Mouse (Mus musculus) liver, embryonic 15.5 days (tissue): ENCODE measurements around the gene Def6. TPM values are rescaled to one million over a fixed set of nuclear protein-coding genes. Genes with fewer than 3 reads are reported as not detected.

ENCODE experiments used
- ATAC-seq: fragments of 200-750 bp; cut with Nextera tagmentation; 2 replicates; pipeline ENCODE4 v1.8.0; 2017; ENCODE audit warnings: moderate number of reproducible peaks, mild to moderate bottlenecking, moderate library complexity; ENCODE audit not compliant: insufficient read depth
- H3K27ac ChIP-seq: fragments of 300-500 bp; sonication (generic); replicated peaks from 2 replicates; pipeline ENCODE4 v1.5.1; 2015; ENCODE audit warnings: mild to moderate bottlenecking, inconsistent platforms
- H3K27me3 ChIP-seq: fragments of 300-500 bp; sonication (generic); 2 replicates; pipeline ENCODE4 v1.6.1; 2015; ENCODE audit warnings: mild to moderate bottlenecking, inconsistent platforms
- H3K36me3 ChIP-seq: fragments of 300-500 bp; sonication (generic); replicated peaks from 2 replicates; pipeline ENCODE4 v1.6.1; 2015; ENCODE audit warnings: moderate library complexity, mild to moderate bottlenecking, inconsistent platforms
- H3K4me1 ChIP-seq: fragments of 300-500 bp; sonication (generic); replicated peaks from 2 replicates; pipeline ENCODE4 v1.6.1; 2015; ENCODE audit warnings: inconsistent platforms
- H3K4me2 ChIP-seq: fragments of 300-500 bp; sonication (generic); 2 replicates; pipeline ENCODE4 v1.6.1; 2015; ENCODE audit warnings: moderate library complexity, mild to moderate bottlenecking, inconsistent platforms
- H3K4me3 ChIP-seq: fragments of 300-500 bp; sonication (generic); replicated peaks from 2 replicates; pipeline ENCODE4 v1.5.1; 2015; ENCODE audit warnings: mild to moderate bottlenecking, inconsistent platforms
- H3K9ac ChIP-seq: fragments of 300-500 bp; sonication (generic); 2 replicates; pipeline ENCODE4 v1.6.1; 2015; ENCODE audit warnings: moderate library complexity, mild to moderate bottlenecking, inconsistent platforms
- H3K9me3 ChIP-seq: fragments of 300-500 bp; sonication (generic); replicated peaks from 2 replicates; pipeline ENCODE4 v1.6.1; 2016; ENCODE audit warnings: inconsistent platforms
- WGBS: fragments of 180-500 bp; shearing (Covaris S2); methylation state at CpG from one replicate; pipeline ENCODE4 v1.1.7; 2015; ENCODE audit warnings: mixed read lengths; ENCODE audit not compliant: insufficient replicate concordance; 5-methylcytosine and 5-hydroxymethylcytosine counted together
- polyA plus RNA-seq: library from polyadenylated mRNA; unstranded; fragments of >200 nt; fragmentation: Nextera tagmentation; extraction: Ambion mirVana; gene quantifications from 2 replicates; pipeline ENCODE4 v1.2.1, GENCODE M21; 2015

Gene Def6
- polyA plus RNA-seq, result 10.4 and 10.9 TPM in 2 replicates

DNA sequence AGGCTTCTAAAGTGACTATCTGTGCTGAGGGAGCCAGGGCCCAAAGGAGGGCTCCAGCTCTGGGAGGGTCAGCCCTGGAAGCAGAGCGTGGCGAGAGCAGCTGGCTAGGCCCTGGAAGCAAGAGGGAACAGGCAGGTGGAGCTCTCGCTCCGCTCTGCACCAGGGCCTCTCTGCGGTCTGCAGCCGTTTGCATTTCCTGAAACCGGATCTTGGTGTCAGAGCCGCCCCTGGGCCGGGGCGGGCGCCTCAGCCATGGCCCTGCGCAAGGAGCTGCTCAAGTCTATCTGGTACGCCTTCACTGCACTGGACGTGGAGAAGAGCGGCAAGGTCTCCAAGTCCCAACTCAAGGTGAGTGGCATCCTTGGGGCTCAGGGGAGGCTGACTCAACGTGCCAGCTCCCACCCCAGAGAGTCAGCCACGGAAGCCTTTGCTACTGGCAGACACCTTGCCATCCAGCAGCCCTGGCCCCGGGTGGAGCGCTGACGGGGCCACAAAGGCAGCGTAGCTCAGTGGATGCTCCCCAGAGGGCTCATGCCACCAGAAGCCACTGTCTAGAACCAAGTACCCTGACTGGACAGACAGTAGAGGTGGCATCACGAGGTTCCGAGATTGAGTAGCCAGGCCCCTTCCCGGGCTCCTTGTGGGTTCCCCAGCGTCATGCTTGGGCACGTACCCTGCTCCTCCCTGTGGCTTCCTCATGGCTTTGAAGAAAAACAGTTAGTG is at the start of gene Def6:
Gene Def6 (plus strand): TSS at position 188 of the 723 bp plus-strand sequence.
- 5% methylated on average over 26 of the region's 26 CpGs for WGBS
- Histone ChIP-seq H3K4me1 (peaks cover 53% of the 10 kb centered on the region), H3K27me3 (no peaks in the 10 kb centered on the region), H3K9ac (peak within 1 kb of the TSS; percentile 55), H3K9me3 (no peaks in the 10 kb centered on the region), H3K27ac (peak within 1 kb of the TSS; percentile 70), H3K4me3 (peak within 1 kb of the TSS; percentile 56), H3K36me3 (0 out of 2 replicates have a peak, but pooled peaks cover 2% of the 10 kb centered on the region), H3K4me2 (peak within 1 kb of the TSS; percentile 71)
- peak; percentile 66 for ATAC-seq

DNA sequence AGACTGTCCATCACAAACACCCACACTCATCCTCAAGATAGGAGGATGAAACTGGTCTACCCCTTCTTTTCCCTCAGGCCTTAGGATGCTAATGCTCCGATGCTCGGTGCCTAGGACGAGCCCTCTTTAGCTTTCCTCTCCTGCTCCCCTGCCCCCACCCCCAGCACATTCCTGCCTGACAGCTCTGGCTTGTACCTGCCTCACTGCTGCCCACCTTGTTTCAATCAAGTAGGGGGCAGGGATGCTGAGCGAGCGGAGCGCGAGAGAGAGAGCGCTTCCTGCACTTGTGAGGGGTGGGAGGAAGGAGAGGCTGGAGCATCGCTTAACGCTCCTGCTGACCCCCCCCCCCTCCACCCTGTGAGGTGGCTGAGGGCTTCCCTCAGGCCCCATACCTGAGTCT is 47.2 kb upstream of the Def6 start:
- no peak overlapping the region for H3K9ac ChIP-seq
- H3K4me2 ChIP-seq, result no peak overlapping the region
- no peak overlapping the region for H3K27ac ChIP-seq
- H3K4me1 ChIP-seq, result no peaks in the 10 kb centered on the region
- no peak for ATAC-seq
- H3K4me3 ChIP-seq, result no peak overlapping the region
- no peaks in the 10 kb centered on the region for H3K9me3 ChIP-seq
- H3K27me3 ChIP-seq, result peaks cover 41% of the 10 kb centered on the region
- H3K36me3 ChIP-seq, result no peaks in the 10 kb centered on the region
- 35% methylated on average over 10 of the region's 10 CpGs for WGBS

DNA sequence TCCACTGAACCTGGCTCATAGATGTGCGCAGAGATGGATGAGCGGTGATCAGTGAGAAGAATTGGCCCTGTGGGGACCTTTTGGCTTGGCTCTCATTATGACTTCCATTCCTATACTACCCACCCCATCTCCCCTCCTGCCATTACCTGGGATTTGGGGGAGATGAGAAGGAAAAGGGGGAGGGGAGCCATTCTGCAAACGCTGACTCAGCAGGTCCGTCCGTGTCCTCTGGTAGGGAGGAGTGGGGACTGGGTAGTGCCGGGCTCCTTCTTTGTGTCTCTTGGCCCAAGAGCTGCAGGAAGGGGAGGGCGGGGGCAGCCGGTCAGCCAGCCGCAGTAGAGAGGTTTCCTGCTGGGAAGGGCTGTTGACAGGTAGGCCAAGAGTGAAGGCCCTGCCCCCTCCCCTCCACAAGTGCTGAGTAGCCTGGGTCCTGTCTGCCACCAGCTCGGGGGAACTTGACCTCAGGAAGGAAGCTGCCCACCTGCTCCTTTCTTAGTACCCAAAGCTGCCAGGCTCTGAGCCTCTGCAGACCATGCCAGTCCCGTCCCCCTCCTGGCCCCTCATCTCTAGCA is 46.2 kb upstream of the Def6 start:
- no peak overlapping the region for H3K4me3 ChIP-seq
- H3K9ac ChIP-seq, result no peak overlapping the region
- H3K27me3 ChIP-seq, result peaks cover 42% of the 10 kb centered on the region
- H3K27ac ChIP-seq, result no peak overlapping the region
- 18% methylated on average over 11 of the region's 11 CpGs for WGBS
- H3K4me1 ChIP-seq, result no peaks in the 10 kb centered on the region
- no peaks in the 10 kb centered on the region for H3K36me3 ChIP-seq
- H3K4me2 ChIP-seq, result no peak overlapping the region
- no peaks in the 10 kb centered on the region for H3K9me3 ChIP-seq
- ATAC-seq, result no peak

DNA sequence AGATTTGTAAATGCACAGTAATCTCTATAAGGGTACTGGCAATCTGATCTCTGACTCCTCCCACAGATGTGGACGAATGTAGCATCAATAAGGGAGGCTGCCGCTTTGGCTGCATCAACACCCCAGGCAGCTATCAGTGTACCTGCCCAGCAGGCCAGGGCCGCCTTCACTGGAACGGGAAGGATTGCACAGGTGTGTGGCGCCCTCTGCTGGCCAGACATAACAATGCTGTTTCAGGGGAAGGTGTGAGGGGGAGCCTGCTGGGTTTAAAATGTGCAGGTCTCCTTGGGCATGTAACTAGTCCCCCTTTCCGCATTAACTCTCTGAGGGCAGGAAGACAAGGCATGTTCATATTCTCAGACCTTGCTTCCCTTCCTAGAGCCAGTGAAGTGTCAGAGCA is 43.9 kb upstream of the Def6 start:
- Histone ChIP-seq H3K27me3 (peaks cover 40% of the 10 kb centered on the region), H3K4me2 (no peak overlapping the region), H3K36me3 (no peaks in the 10 kb centered on the region), H3K9ac (no peak overlapping the region), H3K4me1 (no peaks in the 10 kb centered on the region), H3K9me3 (no peaks in the 10 kb centered on the region), H3K27ac (no peak overlapping the region), H3K4me3 (no peak overlapping the region)
- ATAC-seq, result no peak
- 4% methylated on average over 6 of the region's 6 CpGs for WGBS

DNA sequence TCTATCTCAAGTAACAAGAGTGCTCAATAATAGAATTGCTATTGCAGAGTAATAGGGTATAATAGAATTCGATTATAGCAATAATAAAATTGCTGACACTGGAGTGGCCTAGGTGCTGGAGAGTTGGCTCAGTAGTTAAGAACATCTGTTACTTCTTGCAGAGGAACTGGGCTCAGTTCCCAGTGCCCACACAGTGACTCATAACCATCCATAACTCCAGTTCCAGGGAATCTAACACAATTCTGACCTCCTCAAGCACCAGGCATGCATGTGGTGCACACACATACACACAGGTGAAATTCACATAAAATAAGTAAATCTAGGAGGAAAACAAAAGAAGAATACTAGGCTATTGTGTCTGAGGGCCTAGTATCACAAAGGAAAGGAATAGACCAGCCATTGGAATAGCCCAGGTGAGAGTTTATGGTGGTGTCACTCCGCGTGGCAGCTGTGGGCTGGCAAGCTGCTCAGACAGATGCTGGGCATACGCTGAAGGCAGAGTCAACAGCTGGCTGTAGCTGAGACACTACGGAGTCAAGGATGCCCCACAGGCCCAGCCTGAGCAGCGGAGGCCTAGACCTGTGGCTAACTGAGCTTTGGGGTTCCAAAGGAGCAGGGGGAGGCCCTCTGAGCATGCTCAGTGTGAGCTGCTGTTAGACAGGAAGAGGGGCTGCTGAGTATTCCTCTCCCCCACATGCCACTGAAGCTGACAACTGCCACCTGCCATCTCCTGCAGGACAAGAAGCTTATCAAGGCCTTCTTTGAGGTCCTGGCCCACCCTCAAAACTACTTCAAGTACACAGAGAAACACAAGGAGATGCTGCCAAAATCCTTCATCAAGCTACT is 36.9 kb upstream of the Def6 start:
- Histone ChIP-seq H3K4me2 (no peak overlapping the region), H3K9ac (no peak overlapping the region), H3K4me3 (no peak overlapping the region), H3K27me3 (0 out of 2 replicates have a peak, but pooled peaks cover 3% of the 10 kb centered on the region), H3K36me3 (no peaks in the 10 kb centered on the region), H3K4me1 (no peaks in the 10 kb centered on the region; the same call in 1 of the 2 replicates), H3K27ac (no peak overlapping the region), H3K9me3 (no peaks in the 10 kb centered on the region)
- no peak for ATAC-seq
- WGBS, result 71% methylated on average over 6 of the region's 6 CpGs

DNA sequence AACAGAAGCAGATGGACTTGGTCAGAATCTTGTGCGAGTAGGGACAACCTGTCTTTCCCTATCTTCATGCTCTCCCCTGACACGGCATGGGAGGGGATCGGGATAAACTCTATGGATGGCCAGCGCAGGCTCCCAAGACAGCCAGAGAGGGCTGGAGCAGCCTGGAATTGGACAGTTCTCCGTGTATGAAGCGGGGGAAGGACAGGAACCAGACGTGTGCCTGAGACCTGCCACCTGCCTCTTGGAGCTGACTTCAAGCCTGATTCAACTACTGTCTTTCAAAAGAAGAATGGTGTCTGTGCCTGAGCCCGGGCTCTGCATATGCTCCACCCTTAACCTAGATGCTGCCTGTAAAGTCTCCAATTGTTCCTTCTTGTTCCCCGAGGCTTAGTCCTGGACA is 34.9 kb upstream of the Def6 start:
- no peak for ATAC-seq
- Histone ChIP-seq H3K9ac (no peak overlapping the region), H3K27ac (no peak overlapping the region), H3K4me3 (no peak overlapping the region), H3K9me3 (no peaks in the 10 kb centered on the region), H3K4me2 (no peak overlapping the region), H3K4me1 (peaks cover 16% of the 10 kb centered on the region; the same call in 1 of the 2 replicates), H3K36me3 (no peaks in the 10 kb centered on the region), H3K27me3 (0 out of 2 replicates have a peak, but pooled peaks cover 5% of the 10 kb centered on the region)
- WGBS, result 52% methylated on average over 9 of the region's 9 CpGs

DNA sequence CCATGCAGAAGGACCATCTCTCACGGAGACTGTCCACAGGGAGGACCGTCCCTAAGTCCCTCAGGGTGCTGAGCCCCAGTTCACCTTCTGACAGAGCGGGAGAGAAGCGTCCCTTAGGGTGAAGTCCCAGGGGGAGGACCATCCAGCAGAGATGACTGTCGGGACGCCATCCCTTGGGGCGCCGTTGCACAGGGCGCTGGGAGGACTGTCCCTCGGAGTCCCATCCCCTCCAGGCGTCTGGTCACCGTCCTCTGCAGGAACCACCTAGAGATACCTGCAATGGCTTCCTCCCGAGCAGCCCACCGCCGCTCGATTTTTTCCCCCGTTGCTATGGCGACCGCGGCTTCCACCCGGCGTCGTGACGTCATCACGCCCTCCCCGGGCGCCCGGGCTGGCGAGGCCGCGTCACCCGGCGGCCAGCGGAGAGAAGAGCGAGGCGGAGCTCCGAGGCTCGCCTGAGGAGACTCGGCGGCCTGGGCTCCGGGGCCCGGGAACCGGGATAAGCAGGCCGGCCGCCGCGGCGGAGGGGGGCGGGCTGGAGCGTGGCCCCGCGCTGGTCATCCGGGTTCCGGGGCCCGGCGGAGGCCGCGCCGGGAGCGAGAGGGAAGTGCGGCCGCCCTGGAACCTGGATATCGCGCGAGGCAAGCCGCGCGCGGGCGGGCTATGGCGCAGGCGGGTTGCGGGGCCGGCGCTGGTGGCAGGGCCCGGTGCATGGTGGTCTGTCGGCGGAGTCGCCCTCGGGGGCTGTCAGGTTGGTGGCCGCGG is 30.6 kb upstream of the Def6 start, which contains the start of gene Zfp523:
Gene Zfp523 (plus strand): TSS at position 355 of the 765 bp plus-strand sequence.
- Histone ChIP-seq H3K4me2 (peak within 1 kb of the TSS; percentile 90), H3K4me1 (peaks cover 51% of the 10 kb centered on the region), H3K9ac (peak within 1 kb of the TSS; percentile 75), H3K27ac (peak within 1 kb of the TSS; percentile 79), H3K27me3 (0 out of 2 replicates have a peak, but pooled peaks cover 5% of the 10 kb centered on the region), H3K36me3 (no peaks in the 10 kb centered on the region), H3K9me3 (no peaks in the 10 kb centered on the region), H3K4me3 (peak within 1 kb of the TSS; percentile 74)
- WGBS, result under 1% methylated on average over 82 of the region's 82 CpGs
- ATAC-seq, result peak; percentile 80

DNA sequence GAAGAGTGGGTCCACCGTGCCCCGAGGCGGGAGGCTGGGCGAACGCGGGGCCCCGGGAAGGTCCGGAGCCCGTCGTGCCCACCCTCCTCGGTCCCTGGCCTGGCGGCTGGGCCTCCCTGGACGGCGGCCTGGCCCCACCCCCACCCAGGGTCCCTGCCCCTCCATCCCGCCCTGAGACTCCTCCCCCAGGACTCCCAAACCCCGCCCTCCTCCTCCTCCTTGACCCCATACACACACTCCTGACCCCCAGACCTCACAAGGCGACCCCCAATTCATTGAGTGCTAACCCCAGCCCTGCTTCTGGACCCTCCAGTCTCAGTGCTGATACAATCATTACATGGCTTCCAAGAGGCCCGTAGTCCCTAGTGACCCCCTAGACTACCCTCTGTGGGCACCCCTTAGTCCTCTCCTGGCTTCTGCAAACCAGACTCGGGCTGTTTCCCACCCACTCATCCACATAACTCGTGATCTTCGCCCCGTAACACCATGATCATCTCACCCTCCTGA is 30.0 kb upstream of the Def6 start:
- Histone ChIP-seq H3K4me3 (peak overlapping the region; percentile 74), H3K27ac (peak overlapping the region; percentile 79), H3K9ac (peak overlapping the region; percentile 75), H3K4me1 (peaks cover 57% of the 10 kb centered on the region), H3K36me3 (no peaks in the 10 kb centered on the region), H3K4me2 (peak overlapping the region; percentile 90), H3K9me3 (no peaks in the 10 kb centered on the region), H3K27me3 (0 out of 2 replicates have a peak, but pooled peaks cover 5% of the 10 kb centered on the region)
- ATAC-seq, result peak; percentile 65
- 4% methylated on average over 20 of the region's 22 CpGs for WGBS

DNA sequence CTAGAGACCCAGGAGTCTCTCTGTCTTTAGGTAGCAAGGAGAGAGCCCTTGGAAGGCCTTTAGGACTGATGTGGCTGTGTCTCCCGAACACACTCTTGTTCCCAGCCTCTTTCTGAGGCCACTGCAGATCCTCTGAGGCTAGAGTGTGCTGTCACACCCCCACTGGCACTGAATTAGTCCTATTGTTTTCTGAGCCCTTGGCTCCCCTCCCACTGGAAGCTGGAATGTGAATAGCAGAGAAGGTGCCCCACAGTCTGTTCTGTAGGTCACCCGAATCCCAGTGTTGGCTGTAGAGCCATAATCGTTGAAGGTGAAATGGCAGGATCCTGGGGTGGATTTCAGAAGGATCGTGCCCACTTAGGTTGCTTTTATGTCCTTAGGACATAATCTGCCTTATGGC is 27.2 kb upstream of the Def6 start:
- Histone ChIP-seq H3K36me3 (no peaks in the 10 kb centered on the region), H3K4me3 (no peak overlapping the region), H3K27me3 (0 out of 2 replicates have a peak, but pooled peaks cover 5% of the 10 kb centered on the region), H3K9ac (no peak overlapping the region), H3K4me2 (no peak overlapping the region; the same call in 1 of the 2 replicates), H3K9me3 (no peaks in the 10 kb centered on the region), H3K4me1 (peaks cover 70% of the 10 kb centered on the region), H3K27ac (0 out of 2 replicates have a peak overlapping the region, but pooled peaks have one; percentile 1)
- no peak for ATAC-seq
- WGBS, result 54% methylated on average over 4 of the region's 4 CpGs
